ENCODE assay signal across 35 mouse cellular contexts in genomic region chr13:16032425-16032824, GRCm38 (mm10).
"Had no signal": no experiment of that assay in that cellular context is flagged by ENCODE, and none has a peak within 500 bp of the region (broad histone marks: within the 10 kb centered on the region; RNA-seq: fewer than 3 reads in every experiment).

No protein-coding gene starts in this region.

- H3K4me3 ChIP-seq: heart, embryonic 10.5 days; heart, embryonic 12.5 days; heart, embryonic 13.5 days; heart, embryonic 15.5 days; hindbrain, embryonic 10.5 days; hindbrain, embryonic 12.5 days; hindbrain, embryonic 13.5 days; hindbrain, embryonic 15.5 days; intestine, embryonic 15.5 days; kidney, embryonic 15.5 days; layer of hippocampus, adult 2 months had no signal

- DNase-seq: heart, postnatal 10 days; heart, postnatal 14 days; heart, postnatal 36 days; heart, postnatal 4 days; kidney, adult 11 months; kidney, adult 18-20 months; kidney, adult 2 months; kidney, adult 8-10 months; kidney, adult 9 months; kidney, postnatal 10 days; kidney, postnatal 14 days; kidney, postnatal 25 days; kidney, postnatal 36 days; kidney, postnatal 4 days; layer of hippocampus, adult 9-11 months; layer of hippocampus, postnatal 36 days had no signal

- H3K27ac ChIP-seq: heart, embryonic 10.5 days; heart, embryonic 13.5 days; heart, embryonic 15.5 days; hindbrain, embryonic 10.5 days; hindbrain, embryonic 12.5 days; hindbrain, embryonic 13.5 days; hindbrain, embryonic 14.5 days; hindbrain, embryonic 15.5 days; hindbrain, postnatal 0 days; intestine, embryonic 15.5 days; kidney, embryonic 15.5 days; kidney, postnatal 0 days; layer of hippocampus, adult 2 months had no signal

- H3K9me3 ChIP-seq: heart, embryonic 10.5 days; heart, embryonic 12.5 days; heart, embryonic 13.5 days; heart, embryonic 15.5 days; hindbrain, embryonic 10.5 days; hindbrain, embryonic 12.5 days; hindbrain, embryonic 13.5 days; hindbrain, embryonic 15.5 days; intestine, embryonic 15.5 days; kidney, embryonic 15.5 days had no signal

- ATAC-seq: hindbrain, embryonic 16.5 days; hindbrain, postnatal 0 days; inflammation-experienced regulatory T-cells, adult 6 months; intestine, embryonic 15.5 days; intestine, embryonic 16.5 days; intestine, postnatal 0 days had no signal

- H3K4me1 ChIP-seq: heart, embryonic 10.5 days; heart, embryonic 12.5 days; heart, embryonic 13.5 days; heart, embryonic 15.5 days; hindbrain, embryonic 12.5 days; hindbrain, embryonic 13.5 days; hindbrain, embryonic 15.5 days; intestine, embryonic 15.5 days; kidney, embryonic 15.5 days had no signal

- H3K36me3 ChIP-seq: heart, embryonic 10.5 days; heart, embryonic 13.5 days; heart, embryonic 15.5 days; hindbrain, embryonic 10.5 days; hindbrain, embryonic 12.5 days; hindbrain, embryonic 13.5 days; hindbrain, embryonic 15.5 days; intestine, embryonic 15.5 days; kidney, embryonic 15.5 days had no signal

- H3K27me3 ChIP-seq: heart, embryonic 12.5 days; heart, embryonic 13.5 days; heart, embryonic 15.5 days; hindbrain, embryonic 12.5 days; hindbrain, embryonic 13.5 days; hindbrain, embryonic 15.5 days; intestine, embryonic 15.5 days; kidney, embryonic 15.5 days had no signal

- H3K4me2 ChIP-seq: heart, embryonic 11.5 days; heart, embryonic 12.5 days; heart, embryonic 13.5 days; heart, embryonic 15.5 days; hindbrain, embryonic 12.5 days; hindbrain, embryonic 13.5 days; hindbrain, embryonic 14.5 days; hindbrain, embryonic 15.5 days; intestine, embryonic 15.5 days; kidney, embryonic 15.5 days had no signal

- H3K9ac ChIP-seq: heart, embryonic 12.5 days; heart, embryonic 13.5 days; heart, embryonic 15.5 days; hindbrain, embryonic 12.5 days; hindbrain, embryonic 13.5 days; hindbrain, embryonic 14.5 days; hindbrain, embryonic 15.5 days; intestine, embryonic 15.5 days; kidney, embryonic 15.5 days had no signal
